Mouse (Mus musculus) MEL (cell line): Measurements from ENCODE around the gene Fgd3. TPM values are rescaled to one million over a fixed set of nuclear protein-coding genes. Genes with fewer than 3 reads are reported as not detected.

Experiments
- DNase-seq: peaks from one replicate; pipeline ENCODE4 v3.0.0; 2011; ENCODE audit warnings: low read depth, low spot score
- H3K27ac ChIP-seq: 2 replicates; pipeline ENCODE4 v1.5.1; 2012; ENCODE audit warnings: low read depth, mild to moderate bottlenecking, control low read depth, low read length, moderate library complexity; ENCODE audit not compliant: control insufficient read depth
- H3K27me3 ChIP-seq, 2 experiments: fragments of 150-350 bp in 1 of 2; sonication (generic) in 1 of 2; 2 replicates each; pipeline ENCODE4 v1.6.1; 2012; ENCODE audit warnings: low read length in 2 of 2, mild to moderate bottlenecking in 2 of 2, improper control_type of control experiment in 1 of 2, moderate library complexity in 1 of 2; ENCODE audit not compliant: insufficient read depth in 2 of 2, control insufficient read depth in 1 of 2
- H3K36me3 ChIP-seq, 2 experiments: 2 replicates each; pipeline ENCODE4 v1.6.1; 2012 to 2014; ENCODE audit warnings: low read length in 2 of 2, improper control_type of control experiment in 1 of 2, inconsistent platforms in 1 of 2, mild to moderate bottlenecking in 1 of 2; ENCODE audit not compliant: insufficient read depth in 2 of 2, control insufficient read depth in 1 of 2
- H3K4me1 ChIP-seq, 2 experiments: fragments of 150-350 bp in 1 of 2; sonication (generic) in 1 of 2; 2 replicates each; pipeline ENCODE4 v1.6.1; 2012; ENCODE audit warnings: low read length in 2 of 2, improper control_type of control experiment in 1 of 2, mild to moderate bottlenecking in 1 of 2; ENCODE audit not compliant: insufficient read depth in 2 of 2, control insufficient read depth in 1 of 2
- H3K4me3 ChIP-seq, 2 experiments: fragments of 150-350 bp in 1 of 2; sonication (generic) in 1 of 2; 2 replicates each; pipeline ENCODE4 v1.5.1; 2012; ENCODE audit warnings: low read depth in 2 of 2, low read length in 2 of 2, mild to moderate bottlenecking in 2 of 2, moderate library complexity in 2 of 2, control low read depth in 1 of 2, improper control_type of control experiment in 1 of 2; ENCODE audit not compliant: control insufficient read depth in 1 of 2, insufficient read depth in 1 of 2
- H3K79me2 ChIP-seq: 2 replicates; pipeline ENCODE4 v1.6.1; 2012; ENCODE audit warnings: mild to moderate bottlenecking, low read length, moderate library complexity; ENCODE audit not compliant: control insufficient read depth, poor library complexity, insufficient read depth
- H3K9ac ChIP-seq: 2 replicates; pipeline ENCODE4 v1.6.1; 2012; ENCODE audit warnings: low read depth, mild to moderate bottlenecking, control low read depth, low read length, moderate library complexity; ENCODE audit not compliant: control insufficient read depth, poor library complexity, severe bottlenecking
- H3K9me3 ChIP-seq: fragments of 150-350 bp; sonication (generic); replicated peaks from 2 replicates; pipeline ENCODE4 v1.6.1; 2012; ENCODE audit warnings: mild to moderate bottlenecking, low read length, improper control_type of control experiment, moderate library complexity; ENCODE audit not compliant: insufficient read depth
- BHLHE40 ChIP-seq: IDR thresholded peaks from 2 replicates; pipeline ENCODE4 v1.6.1; 2012; ENCODE audit warnings: low read depth, mild to moderate bottlenecking, inconsistent platforms, low read length, improper control_type of control experiment, borderline replicate concordance
- CHD1 ChIP-seq: IDR thresholded peaks from 2 replicates; pipeline ENCODE4 v1.6.1; 2012; ENCODE audit warnings: low read depth, mild to moderate bottlenecking, inconsistent platforms, low read length, improper control_type of control experiment
- CHD2 ChIP-seq: IDR thresholded peaks from 2 replicates; pipeline ENCODE4 v1.6.1; 2011; ENCODE audit warnings: low read length, improper control_type of control experiment
- CTCF ChIP-seq, 3 experiments: IDR thresholded peaks in 2 of 3; conservative IDR thresholded peaks in 1 of 3; 2 replicates each; pipeline ENCODE4 v1.5.1; 2011 to 2012; ENCODE audit warnings: low read length in 3 of 3, low read depth in 2 of 3, mild to moderate bottlenecking in 2 of 3, improper control_type of control experiment in 1 of 3, inconsistent platforms in 1 of 3, mixed read lengths in 1 of 3, moderate library complexity in 1 of 3; ENCODE audit not compliant: control insufficient read depth in 1 of 3, insufficient read depth in 1 of 3, poor library complexity in 1 of 3, severe bottlenecking in 1 of 3
- E2F4 ChIP-seq: IDR thresholded peaks from 2 replicates; pipeline ENCODE4 v1.6.1; 2011; ENCODE audit warnings: low read depth, low read length, improper control_type of control experiment, borderline replicate concordance
- ELF1 ChIP-seq: IDR thresholded peaks from 2 replicates; pipeline ENCODE4 v1.6.1; 2014; ENCODE audit warnings: low read depth, mild to moderate bottlenecking, inconsistent platforms, low read length, improper control_type of control experiment, moderate library complexity
- EP300 ChIP-seq, 2 experiments: IDR thresholded peaks; 2 replicates each; pipeline ENCODE4 v1.6.1; 2011; ENCODE audit warnings: improper control_type of control experiment in 2 of 2, low read length in 2 of 2, low read depth in 1 of 2, mild to moderate bottlenecking in 1 of 2
- GABPA ChIP-seq: IDR thresholded peaks from 2 replicates; pipeline ENCODE4 v1.6.1; 2012; ENCODE audit warnings: low read depth, mild to moderate bottlenecking, inconsistent platforms, low read length, improper control_type of control experiment, moderate library complexity
- GATA1 ChIP-seq: IDR thresholded peaks from 2 replicates; pipeline ENCODE4 v1.6.1; 2011; ENCODE audit warnings: low read depth, low read length, improper control_type of control experiment
- HCFC1 ChIP-seq: IDR thresholded peaks from 2 replicates; pipeline ENCODE4 v1.6.1; 2012; ENCODE audit warnings: low read depth, mild to moderate bottlenecking, inconsistent platforms, low read length, improper control_type of control experiment, moderate library complexity
- JUND ChIP-seq: IDR thresholded peaks from 2 replicates; pipeline ENCODE4 v1.6.1; 2011; ENCODE audit warnings: low read depth, mild to moderate bottlenecking, improper control_type of control experiment, low read length
- MAFK ChIP-seq: IDR thresholded peaks from 2 replicates; pipeline ENCODE4 v1.6.1; 2011; ENCODE audit warnings: low read depth, mild to moderate bottlenecking, low read length, improper control_type of control experiment, borderline replicate concordance
- MAX ChIP-seq: IDR thresholded peaks from 2 replicates; pipeline ENCODE4 v1.6.1; 2011; ENCODE audit warnings: low read length, improper control_type of control experiment
- MAZ ChIP-seq: IDR thresholded peaks from 2 replicates; pipeline ENCODE4 v1.6.1; 2012; ENCODE audit warnings: low read depth, mild to moderate bottlenecking, inconsistent platforms, low read length, improper control_type of control experiment
- MEF2A ChIP-seq: IDR thresholded peaks from 2 replicates; pipeline ENCODE4 v1.6.1; 2014; ENCODE audit warnings: low read depth, mild to moderate bottlenecking, inconsistent platforms, low read length, improper control_type of control experiment; ENCODE audit not compliant: poor library complexity, insufficient replicate concordance, severe bottlenecking; ENCODE audit errors: extremely low read depth
- MXI1 ChIP-seq: IDR thresholded peaks from 2 replicates; pipeline ENCODE4 v1.6.1; 2011; ENCODE audit warnings: mild to moderate bottlenecking, low read depth, low read length, improper control_type of control experiment
- MYC ChIP-seq: IDR thresholded peaks from 2 replicates; pipeline ENCODE4 v1.6.1; 2011; ENCODE audit warnings: low read depth, mild to moderate bottlenecking, low read length, improper control_type of control experiment, moderate library complexity
- NELFE ChIP-seq: IDR thresholded peaks from 2 replicates; pipeline ENCODE4 v1.6.1; 2011; ENCODE audit warnings: low read depth, low read length, improper control_type of control experiment
- NRF1 ChIP-seq: IDR thresholded peaks from 2 replicates; pipeline ENCODE4 v1.6.1; 2014; ENCODE audit warnings: low read depth, mild to moderate bottlenecking, inconsistent platforms, low read length, improper control_type of control experiment, moderate library complexity; ENCODE audit not compliant: poor library complexity, insufficient read depth, severe bottlenecking
- POLR2A ChIP-seq, 2 experiments: IDR thresholded peaks; 2 replicates each; pipeline ENCODE4 v1.6.1; 2011 to 2012; ENCODE audit warnings: low read length in 2 of 2, mild to moderate bottlenecking in 2 of 2, control low read depth in 1 of 2, improper control_type of control experiment in 1 of 2, low read depth in 1 of 2, moderate library complexity in 1 of 2; ENCODE audit not compliant: control insufficient read depth in 1 of 2, insufficient read depth in 1 of 2, poor library complexity in 1 of 2
- POLR2AphosphoS5 ChIP-seq: IDR thresholded peaks from 2 replicates; pipeline ENCODE4 v1.6.1; 2012; ENCODE audit warnings: low read depth, borderline replicate concordance, mild to moderate bottlenecking, inconsistent platforms, low read length, moderate library complexity, mixed read lengths
- RCOR1 ChIP-seq: IDR thresholded peaks from 2 replicates; pipeline ENCODE4 v1.6.1; 2012; ENCODE audit warnings: low read depth, mild to moderate bottlenecking, inconsistent platforms, low read length, improper control_type of control experiment
- SIN3A ChIP-seq: IDR thresholded peaks from 2 replicates; pipeline ENCODE4 v1.6.1; 2012; ENCODE audit warnings: low read length, improper control_type of control experiment, inconsistent platforms
- SMC3 ChIP-seq: IDR thresholded peaks from 2 replicates; pipeline ENCODE4 v1.6.1; 2011; ENCODE audit warnings: low read depth, low read length, improper control_type of control experiment
- TAL1 ChIP-seq: IDR thresholded peaks from 2 replicates; pipeline ENCODE4 v1.6.1; 2012; ENCODE audit warnings: mild to moderate bottlenecking, inconsistent platforms, low read length, moderate library complexity, mixed read lengths
- TBP ChIP-seq: IDR thresholded peaks from 2 replicates; pipeline ENCODE4 v1.8.0; 2011; ENCODE audit warnings: low read depth, low read length, improper control_type of control experiment
- TCF12 ChIP-seq: IDR thresholded peaks from 2 replicates; pipeline ENCODE4 v1.6.1; 2014; ENCODE audit warnings: low read depth, mild to moderate bottlenecking, inconsistent platforms, low read length, improper control_type of control experiment, moderate library complexity
- UBTF ChIP-seq: IDR thresholded peaks from 2 replicates; pipeline ENCODE4 v1.6.1; 2012; ENCODE audit warnings: low read depth, mild to moderate bottlenecking, inconsistent platforms, low read length, improper control_type of control experiment, moderate library complexity, borderline replicate concordance; ENCODE audit not compliant: insufficient read depth
- USF1 ChIP-seq: IDR thresholded peaks from 2 replicates; pipeline ENCODE4 v1.6.1; 2014; ENCODE audit warnings: low read depth, mild to moderate bottlenecking, inconsistent platforms, low read length, improper control_type of control experiment, moderate library complexity
- USF2 ChIP-seq, 2 experiments: IDR thresholded peaks; 2 replicates each; pipeline ENCODE4 v1.6.1; 2011 to 2012; ENCODE audit warnings: improper control_type of control experiment in 2 of 2, low read length in 2 of 2, borderline replicate concordance in 1 of 2, inconsistent platforms in 1 of 2, low read depth in 1 of 2, mild to moderate bottlenecking in 1 of 2; ENCODE audit not compliant: insufficient read depth in 1 of 2
- ZKSCAN1 ChIP-seq: IDR thresholded peaks from 2 replicates; pipeline ENCODE4 v1.6.1; 2012; ENCODE audit warnings: low read depth, mild to moderate bottlenecking, inconsistent platforms, low read length, improper control_type of control experiment, moderate library complexity
- ZMIZ1 ChIP-seq: IDR thresholded peaks from 2 replicates; pipeline ENCODE4 v1.6.1; 2012; ENCODE audit warnings: low read depth, mild to moderate bottlenecking, inconsistent platforms, low read length, improper control_type of control experiment, moderate library complexity
- ZNF384 ChIP-seq: IDR thresholded peaks from 2 replicates; pipeline ENCODE4 v1.6.1; 2012; ENCODE audit warnings: low read depth, mild to moderate bottlenecking, inconsistent platforms, low read length, improper control_type of control experiment
- polyA plus RNA-seq, 2 experiments: library from polyadenylated mRNA; stranded (reverse) in 1 of 2; unstranded in 1 of 2; fragments of >175 nt in 1 of 2; fragments of >200 nt in 1 of 2; gene quantifications; 2 replicates each; pipeline versions ENCODE4 v1.2.1 to v1.2.4; 2012; ENCODE audit warnings: low replicate concordance in 2 of 2, low read depth in 1 of 2; ENCODE audit not compliant: insufficient read length in 2 of 2, insufficient read depth in 1 of 2, missing spikeins in 1 of 2
- total RNA-seq: library from RNA; depleted of rRNA; stranded (reverse); fragments of 300-350 nt; gene quantifications from 2 replicates; pipeline ENCODE4 v1.2.3, GENCODE M21; 2012

The Fgd3 gene
- total and polyA plus RNA-seq, 3 experiments = 5.0 to 6.9 TPM; not detected in 1

DNA sequence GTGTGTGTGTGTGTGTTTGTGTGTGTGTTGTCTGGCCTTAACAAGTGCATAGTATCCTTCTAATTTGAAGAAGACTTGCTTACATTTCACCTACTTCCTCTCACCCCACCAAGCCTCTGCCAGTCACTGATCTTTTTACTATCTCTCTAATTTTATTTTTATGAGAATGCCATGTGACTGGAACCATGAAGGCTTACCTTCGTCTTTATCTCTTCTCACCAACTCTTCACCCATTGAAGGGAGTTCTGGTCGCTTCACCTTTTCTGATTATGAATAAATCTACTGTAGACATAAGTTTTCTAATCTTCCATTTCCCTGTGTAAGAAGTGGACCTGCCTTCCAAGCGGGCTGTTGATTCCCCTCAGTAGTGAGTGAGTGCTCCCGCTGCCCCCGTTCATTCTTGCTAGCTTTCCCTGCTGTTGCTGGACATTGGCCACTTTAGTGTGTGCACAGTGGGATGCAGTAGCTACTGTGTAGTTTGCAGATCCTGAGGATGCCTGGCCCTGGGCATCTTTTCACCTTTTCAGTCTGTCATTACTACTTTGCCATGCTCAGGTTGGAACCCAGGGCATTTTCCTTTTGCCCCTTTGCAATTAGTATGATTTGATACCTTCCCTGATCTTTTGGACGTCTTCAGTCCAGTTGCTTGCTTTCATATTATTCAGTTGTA lies 29.9 kb upstream of the Fgd3 start (continued):
- 0 out of 2 replicates have a peak, but pooled peaks have one; percentile 14 for TF ChIP-seq MAZ
- TF ChIP-seq NRF1 = no peak

DNA sequence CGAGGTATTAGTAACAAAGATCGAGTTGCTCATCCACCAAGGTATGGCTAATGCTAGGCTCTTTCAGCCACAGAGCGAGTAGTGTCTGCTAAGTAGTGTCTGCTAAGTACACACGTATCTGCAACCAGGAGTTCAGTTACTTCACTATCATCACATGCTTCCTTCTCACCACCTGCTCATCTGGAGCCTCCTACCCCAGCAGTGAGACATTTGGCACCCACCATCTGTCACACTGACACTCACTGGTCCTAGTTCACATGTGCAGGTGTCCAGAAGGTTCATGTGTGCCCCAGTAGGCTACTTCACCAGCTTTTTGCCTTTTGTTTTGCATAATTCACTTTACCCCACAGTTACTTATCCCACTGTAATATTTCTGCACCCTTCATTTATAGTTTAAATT lies 29.2 kb upstream of the Fgd3 start:
- Histone ChIP-seq H3K27me3 (no peaks in the 10 kb centered on the region), H3K4me1 (peaks cover 23 to 28% of the 10 kb centered on the region in 2 experiments), H3K9ac (no peak overlapping the region), H3K9me3 (no peaks in the 10 kb centered on the region), H3K36me3 (peaks cover 0 to 21% of the 10 kb centered on the region in 2 experiments; a peak in 2 of 4 replicates), H3K27ac (peak overlapping the region; percentile 28), H3K4me3 (no peak overlapping the region), H3K79me2 (peaks cover 48% of the 10 kb centered on the region)
- DNase-seq = peak; percentile 50
- TF ChIP-seq MYC (no peak), EP300 (IDR thresholded peaks at IDR 0.05; ENCODE audit: low read depth in 1 of 2, low read length in 2 of 2) (no peak), MEF2A (no peak), JUND (no peak), MAX (peak; percentile 27; the same call in 1 of the 2 replicates), POLR2A (IDR thresholded peaks at IDR 0.05; ENCODE audit: control insufficient read depth in 1 of 2, insufficient read depth in 1 of 2, low read depth in 1 of 2, low read length in 2 of 2, poor library complexity in 1 of 2) (no peak), TCF12 (peak; percentile 58), USF2 (IDR thresholded peaks at IDR 0.05; ENCODE audit: borderline replicate concordance in 1 of 2, insufficient read depth in 1 of 2, low read depth in 1 of 2, low read length in 2 of 2) (no peak), E2F4 (no peak), CTCF (IDR thresholded peaks at IDR 0.05 in 2 of 3, conservative IDR thresholded peaks at IDR 0.05 in 1 of 3; ENCODE audit: control insufficient read depth in 1 of 3, insufficient read depth in 1 of 3, low read depth in 2 of 3, low read length in 3 of 3, poor library complexity in 1 of 3, severe bottlenecking in 1 of 3) (no peak), TAL1 (no peak), NRF1 (no peak), ZKSCAN1 (no peak), BHLHE40 (no peak), NELFE (no peak), USF1 (peak; percentile 32; the same call in 1 of the 2 replicates), MAZ (0 out of 2 replicates have a peak, but pooled peaks have one; percentile 4), MAFK (no peak), RCOR1 (no peak), ELF1 (no peak), CHD2 (no peak), GATA1 (no peak), ZMIZ1 (no peak), GABPA (no peak), MXI1 (no peak), ZNF384 (no peak), UBTF (no peak), HCFC1 (no peak), SIN3A (no peak), SMC3 (no peak), CHD1 (no peak), TBP (no peak), POLR2AphosphoS5 (no peak)
